Mouse (Mus musculus) urinary bladder, postnatal 14 days (tissue): Measurements from ENCODE around the gene Plppr3.

Experiments used
- DNase-seq: peaks from one replicate; pipeline ENCODE4 v3.0.0; 2021; ENCODE audit warnings: low spot score

Gene Plppr3

GRCm38 (mm10) chr10:79852107-79852789 lies 22.2 kb downstream of the Plppr3 start:
- DNase-seq: peak; percentile 29

- DNase-seq: no peak
These were observed 22.8 kb downstream of the Plppr3 start for GRCm38 (mm10) chr10:79851653-79852052.

- DNase-seq: no peak
These were observed 24.3 kb downstream of the Plppr3 start for GRCm38 (mm10) chr10:79849941-79850628.

GRCm38 (mm10) chr10:79846553-79846952 lies 27.9 kb downstream of the Plppr3 start:
- no peak for DNase-seq

- DNase-seq: no peak
These were observed 31.0 kb downstream of the Plppr3 start for GRCm38 (mm10) chr10:79843476-79843875.

- DNase-seq: no peak
These were observed 32.1 kb downstream of the Plppr3 start for GRCm38 (mm10) chr10:79842322-79842721.

- DNase-seq: peak; percentile 71
These were observed 33.5 kb downstream of the Plppr3 start for GRCm38 (mm10) chr10:79840644-79841551.

- DNase-seq: no peak
These were observed 34.3 kb downstream of the Plppr3 start for GRCm38 (mm10) chr10:79840091-79840490.

- DNase-seq: no peak
These were observed 36.3 kb downstream of the Plppr3 start for GRCm38 (mm10) chr10:79838151-79838550.

GRCm38 (mm10) chr10:79836918-79837317 lies 37.5 kb downstream of the Plppr3 start:
- no peak for DNase-seq

- DNase-seq: peak; percentile 79
These were observed 39.5 kb downstream of the Plppr3 start for GRCm38 (mm10) chr10:79834769-79835398.

GRCm38 (mm10) chr10:79832786-79833181 lies 41.6 kb downstream of the Plppr3 start:
- no peak for DNase-seq

- DNase-seq: no peak
These were observed 42.2 kb downstream of the Plppr3 start for GRCm38 (mm10) chr10:79832026-79832785.

- DNase-seq: no peak
These were observed 42.9 kb downstream of the Plppr3 start for GRCm38 (mm10) chr10:79831583-79831982.

GRCm38 (mm10) chr10:79824413-79824812 lies 50.0 kb downstream of the Plppr3 start:
- DNase-seq: no peak

- DNase-seq: no peak
These were observed 51.4 kb downstream of the Plppr3 start for GRCm38 (mm10) chr10:79823011-79823410.

- DNase-seq: no peak
These were observed 52.1 kb downstream of the Plppr3 start for GRCm38 (mm10) chr10:79822372-79822771.

GRCm38 (mm10) chr10:79821731-79822130 lies 52.7 kb downstream of the Plppr3 start:
- no peak for DNase-seq

- no peak for DNase-seq
These were observed 53.7 kb downstream of the Plppr3 start, which contains the start of gene Misp for GRCm38 (mm10) chr10:79820782-79821181. Gene Misp, plus strand, starts transcription at chr10:79820989.

GRCm38 (mm10) chr10:79820277-79820676 lies 54.2 kb downstream of the Plppr3 start:
- DNase-seq: no peak

GRCm38 (mm10) chr10:79819606-79820005 lies 54.8 kb downstream of the Plppr3 start:
- DNase-seq: no peak
